In genomic region chr17:71253391-71253790, GRCm38 (mm10) we compare ENCODE assay signal across 21 mouse cellular contexts. TPM values are rescaled to one million over a fixed set of nuclear protein-coding genes. Genes with fewer than 3 reads are reported as not detected.
DNase-seq lines count a peak whose midpoint lies in the region; ATAC-seq lines count a peak whose summit lies in the region.
"Had no signal": no experiment of that assay in that cellular context is flagged by ENCODE, and none has a peak within 500 bp of the region (broad histone marks: within the 10 kb centered on the region; RNA-seq: fewer than 3 reads in every experiment).

No protein-coding gene starts in this region.

- no peak overlapping the region for H3K4me2 ChIP-seq in heart, embryonic 12.5 days
- no peak overlapping the region for H3K4me2 ChIP-seq in kidney, embryonic 16.5 days (replicated peaks; ENCODE audit: low read depth, low read length)
- no peak overlapping the region for H3K4me2 ChIP-seq in lung, embryonic 16.5 days (ENCODE audit: low read depth, low read length)
- no peak overlapping the region for H3K4me2 ChIP-seq in liver, embryonic 16.5 days (ENCODE audit: low read depth, low read length)
- H3K4me2 ChIP-seq: forebrain, embryonic 15.5 days; midbrain, embryonic 11.5 days; neural tube, embryonic 12.5 days had no signal

- H3K9me3 ChIP-seq in heart, embryonic 12.5 days (replicated peaks), result no peaks in the 10 kb centered on the region
- no peaks in the 10 kb centered on the region for H3K9me3 ChIP-seq in kidney, embryonic 16.5 days (ENCODE audit: low read length)
- no peaks in the 10 kb centered on the region for H3K9me3 ChIP-seq in lung, embryonic 16.5 days (ENCODE audit: control insufficient read depth, low read length)
- no peaks in the 10 kb centered on the region for H3K9me3 ChIP-seq in liver, embryonic 16.5 days (replicated peaks; ENCODE audit: control insufficient read depth, low read length)
- H3K9me3 ChIP-seq: forebrain, embryonic 15.5 days; neural tube, embryonic 12.5 days had no signal

- ATAC-seq in heart, embryonic 12.5 days (ENCODE audit: insufficient number of reproducible peaks, low FRiP score), result no peak
- ATAC-seq in kidney, embryonic 16.5 days (ENCODE audit: low FRiP score, low TSS enrichment), result no peak
- ATAC-seq in lung, embryonic 16.5 days (ENCODE audit: low read depth), result no peak
- ATAC-seq in liver, embryonic 16.5 days (ENCODE audit: low read depth), result no peak
- ATAC-seq: forebrain, embryonic 15.5 days; hindbrain, embryonic 16.5 days; intestine, postnatal 0 days had no signal

- H3K36me3 ChIP-seq in heart, embryonic 12.5 days, result peaks cover 10% of the 10 kb centered on the region
- peaks cover 10% of the 10 kb centered on the region for H3K36me3 ChIP-seq in kidney, embryonic 16.5 days (ENCODE audit: insufficient read depth, low read length)
- H3K36me3 ChIP-seq in lung, embryonic 16.5 days (ENCODE audit: control insufficient read depth, insufficient read depth, low read length), result peaks cover 2% of the 10 kb centered on the region; the same call in 1 of the 2 replicates
- H3K36me3 ChIP-seq in liver, embryonic 16.5 days (ENCODE audit: control insufficient read depth, insufficient read depth), result peaks cover 37% of the 10 kb centered on the region

- no peaks in the 10 kb centered on the region for H3K27me3 ChIP-seq in heart, embryonic 12.5 days (replicated peaks)
- no peaks in the 10 kb centered on the region for H3K27me3 ChIP-seq in kidney, embryonic 16.5 days (ENCODE audit: insufficient read depth, low read length)
- no peaks in the 10 kb centered on the region for H3K27me3 ChIP-seq in lung, embryonic 16.5 days (ENCODE audit: control insufficient read depth, insufficient read depth, low read depth, low read length)
- H3K27me3 ChIP-seq in liver, embryonic 16.5 days (ENCODE audit: control insufficient read depth, insufficient read depth, low read depth, low read length), result no peaks in the 10 kb centered on the region
- H3K27me3 ChIP-seq: CH12.LX; forebrain, embryonic 15.5 days; neural tube, embryonic 12.5 days had no signal

- DNase-seq in heart, adult 9 months (ENCODE audit: low spot score in 2 of 2), result no peak
- no peak for DNase-seq in kidney, adult 18-20 months
- no peak for DNase-seq in lung, postnatal 36 days
- DNase-seq in ovary, adult 18-20 months (ENCODE audit: low spot score), result no peak
- DNase-seq: adrenal gland, postnatal 36 days; cerebellum, adult 11-12 months; gastrocnemius, postnatal 25 days; heart, postnatal 36 days; lung, postnatal 4 days; right cerebral cortex, adult 18-20 months had no signal

- H3K4me1 ChIP-seq in heart, embryonic 12.5 days (replicated peaks), result peaks cover 83% of the 10 kb centered on the region
- H3K4me1 ChIP-seq in kidney, embryonic 16.5 days (ENCODE audit: insufficient read depth, low read length), result peaks cover 39% of the 10 kb centered on the region
- peaks cover 8% of the 10 kb centered on the region; the same call in 1 of the 2 replicates for H3K4me1 ChIP-seq in lung, embryonic 16.5 days (replicated peaks; ENCODE audit: control insufficient read depth, insufficient read depth, low read length)
- peaks cover 40% of the 10 kb centered on the region for H3K4me1 ChIP-seq in liver, embryonic 16.5 days (ENCODE audit: control insufficient read depth, low read depth, low read length)
- H3K4me1 ChIP-seq: neural tube, embryonic 12.5 days had no signal

- 82% methylated on average over 2 of the region's 2 CpGs for WGBS in heart, embryonic 12.5 days
- WGBS in kidney, embryonic 16.5 days, result 72% methylated on average over 2 of the region's 2 CpGs
- 68% methylated on average over 2 of the region's 2 CpGs for WGBS in lung, embryonic 16.5 days
- 74% methylated on average over 2 of the region's 2 CpGs for WGBS in liver, embryonic 16.5 days (ENCODE audit: insufficient replicate concordance)

- no peak overlapping the region for H3K4me3 ChIP-seq in heart, embryonic 12.5 days
- no peak overlapping the region for H3K4me3 ChIP-seq in kidney, embryonic 16.5 days (ENCODE audit: low read length)
- H3K4me3 ChIP-seq in lung, embryonic 16.5 days (ENCODE audit: low read length), result no peak overlapping the region
- H3K4me3 ChIP-seq in liver, embryonic 16.5 days (ENCODE audit: low read depth, low read length), result no peak overlapping the region
- H3K4me3 ChIP-seq: forebrain, embryonic 15.5 days; neural tube, embryonic 12.5 days had no signal

- no peak overlapping the region for H3K9ac ChIP-seq in heart, embryonic 12.5 days
- H3K9ac ChIP-seq in kidney, embryonic 16.5 days (replicated peaks; ENCODE audit: low read length), result no peak overlapping the region
- no peak overlapping the region for H3K9ac ChIP-seq in lung, embryonic 16.5 days (ENCODE audit: low read length)
- H3K9ac ChIP-seq in liver, embryonic 16.5 days (ENCODE audit: low read depth, low read length), result no peak overlapping the region
- H3K9ac ChIP-seq: forebrain, embryonic 15.5 days; liver, embryonic 14.5 days; neural tube, embryonic 12.5 days had no signal

- peak overlapping the region; percentile 11; the same call in 1 of the 2 replicates for H3K27ac ChIP-seq in heart, embryonic 12.5 days (ENCODE audit: poor library complexity, severe bottlenecking)
- H3K27ac ChIP-seq in kidney, embryonic 16.5 days (ENCODE audit: low read length), result peak overlapping the region; percentile 14
- H3K27ac ChIP-seq in lung, embryonic 16.5 days (ENCODE audit: low read length), result peak overlapping the region; percentile 45; the same call in 1 of the 2 replicates
- peak overlapping the region; percentile 39; the same call in 1 of the 2 replicates for H3K27ac ChIP-seq in liver, embryonic 16.5 days (ENCODE audit: low read length)
- H3K27ac ChIP-seq: forebrain, embryonic 15.5 days; liver, embryonic 14.5 days; neural tube, embryonic 12.5 days had no signal

RNA-seq across cellular contexts. Expression of gene Emilin2, which starts 58.4 kb away (rescaled TPM):
- 97.0 and 99.7 TPM in 2 replicates for polyA plus RNA-seq in heart, embryonic 12.5 days (2016; fragmentation: Nextera tagmentation; extraction: Ambion mirVana)
- polyA plus RNA-seq in kidney, embryonic 16.5 days (2015; fragmentation: Nextera tagmentation; extraction: Ambion mirVana), result 2.7 and 2.8 TPM in 2 replicates
- 5.2 and 7.0 TPM in 2 replicates for polyA plus RNA-seq in lung, embryonic 16.5 days (2015; fragmentation: Nextera tagmentation; extraction: Ambion mirVana)
- polyA plus RNA-seq in liver, embryonic 16.5 days (2015; fragmentation: Nextera tagmentation; extraction: Ambion mirVana), result 18.5 and 20.0 TPM in 2 replicates
